Mouse (Mus musculus): ENCODE data around the gene Dync2li1. TPM values are rescaled to one million over a fixed set of nuclear protein-coding genes. Genes with fewer than 3 reads are reported as not detected.
A peak's percentile ranks its signal among the peaks of the same experiment; 100 is the strongest.

Gene Dync2li1
- polyA plus RNA-seq, 1 experiment from 2014 or later, result 31.9 TPM

DNA sequence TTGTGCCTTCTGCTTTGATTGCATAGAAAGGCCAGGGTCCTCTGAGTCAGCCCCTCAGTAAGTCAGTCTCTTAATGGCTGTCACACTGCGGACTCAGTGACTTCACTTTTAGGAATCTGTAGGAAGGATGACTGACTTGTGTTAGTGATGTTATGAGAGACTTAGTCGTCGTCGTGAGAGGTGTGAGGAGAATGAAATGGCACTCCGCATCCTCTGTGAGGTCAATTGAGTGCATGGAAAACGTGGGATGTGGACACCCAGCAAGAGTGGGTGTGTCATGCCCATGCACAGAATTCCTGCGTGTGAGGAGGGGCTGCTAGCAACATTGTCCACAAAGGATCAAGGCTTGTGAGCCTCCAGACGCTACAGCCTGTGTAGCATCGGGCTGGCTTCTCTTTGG lies 2.3 kb downstream of the Dync2li1 start:
- Histone ChIP-seq H3K4me1 (ENCODE audit: control insufficient read depth, insufficient read depth, low read length) (peaks cover 7% of the 10 kb centered on the region; the same call in 1 of the 2 replicates), H3K27ac (replicated peaks; ENCODE audit: low read depth, low read length) (no peak overlapping the region), H3K9me3 (ENCODE audit: control insufficient read depth, low read length) (no peaks in the 10 kb centered on the region), H3K36me3 (ENCODE audit: control insufficient read depth, insufficient read depth, low read length) (no peaks in the 10 kb centered on the region; the same call in 1 of the 2 replicates), H3K27me3 (ENCODE audit: control insufficient read depth, insufficient read depth, low read length) (no peaks in the 10 kb centered on the region), H3K4me2 (ENCODE audit: low read length) (no peak overlapping the region), H3K4me3 (replicated peaks; ENCODE audit: low read depth, low read length) (no peak overlapping the region), H3K9ac (replicated peaks; ENCODE audit: low read length) (no peak overlapping the region)
- DNase-seq (no peak), ATAC-seq (ENCODE audit: low FRiP score, low TSS enrichment) (no peak)
- WGBS, result 85% methylated on average over 9 of the region's 9 CpGs

DNA sequence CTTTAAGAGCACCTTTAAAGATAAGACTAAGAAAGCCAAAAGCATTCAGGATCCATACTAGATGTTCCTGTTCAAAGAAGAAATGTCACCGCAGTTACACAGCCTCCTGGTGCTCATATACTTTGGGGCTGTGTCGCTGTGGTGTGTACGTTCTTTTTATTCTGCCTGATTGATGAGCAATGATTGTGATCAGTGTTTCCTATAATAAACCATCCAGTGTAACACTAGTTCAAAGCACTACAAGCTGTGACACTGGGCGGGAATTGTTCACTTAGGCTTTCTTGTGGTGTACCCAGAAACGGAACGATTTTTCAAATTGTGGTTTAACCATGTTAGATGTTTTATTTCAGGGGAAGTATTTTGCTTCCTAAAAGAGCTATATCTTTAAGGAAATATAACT lies 5.5 kb downstream of the Dync2li1 start:
- Histone ChIP-seq H3K27me3 (ENCODE audit: control insufficient read depth, insufficient read depth, low read length) (no peaks in the 10 kb centered on the region), H3K4me2 (ENCODE audit: low read length) (no peak overlapping the region), H3K4me1 (ENCODE audit: control insufficient read depth, insufficient read depth, low read length) (peaks cover 5% of the 10 kb centered on the region; the same call in 1 of the 2 replicates), H3K36me3 (ENCODE audit: control insufficient read depth, insufficient read depth, low read length) (no peaks in the 10 kb centered on the region; the same call in 1 of the 2 replicates), H3K9ac (replicated peaks; ENCODE audit: low read length) (no peak overlapping the region), H3K27ac (replicated peaks; ENCODE audit: low read depth, low read length) (no peak overlapping the region), H3K4me3 (replicated peaks; ENCODE audit: low read depth, low read length) (no peak overlapping the region), H3K9me3 (ENCODE audit: control insufficient read depth, low read length) (no peaks in the 10 kb centered on the region)
- DNase-seq (no peak), ATAC-seq (ENCODE audit: low FRiP score, low TSS enrichment) (no peak)
- WGBS, result 96% methylated on average over 6 of the region's 6 CpGs

DNA sequence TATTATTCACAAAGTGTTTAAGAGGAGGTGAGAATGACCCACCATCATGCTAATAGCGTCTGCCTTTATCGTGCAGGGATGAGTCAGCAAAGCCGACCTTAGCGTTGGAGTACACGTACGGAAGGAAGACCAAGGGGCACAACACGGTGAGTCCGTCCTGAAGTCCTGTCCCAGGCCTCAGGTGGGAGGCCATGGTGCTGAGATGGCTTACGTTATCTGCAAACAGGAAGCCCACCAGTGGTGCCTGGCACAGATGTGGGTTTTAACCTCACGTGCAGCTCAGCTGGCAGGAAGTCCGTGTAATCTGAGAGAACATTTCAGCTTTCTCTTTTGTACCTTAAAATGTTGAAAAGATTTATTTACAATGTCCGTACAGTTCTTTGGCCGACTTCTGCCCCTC lies 7.1 kb downstream of the Dync2li1 start:
- H3K4me1 ChIP-seq (ENCODE audit: control insufficient read depth, insufficient read depth, low read length), result no peaks in the 10 kb centered on the region
- no peak overlapping the region for H3K9ac ChIP-seq (replicated peaks; ENCODE audit: low read length)
- no peak overlapping the region for H3K4me3 ChIP-seq (replicated peaks; ENCODE audit: low read depth, low read length)
- no peak for DNase-seq
- ATAC-seq (ENCODE audit: low FRiP score, low TSS enrichment), result no peak
- H3K27me3 ChIP-seq (ENCODE audit: control insufficient read depth, insufficient read depth, low read length), result no peaks in the 10 kb centered on the region
- 90% methylated on average over 13 of the region's 13 CpGs for WGBS
- no peaks in the 10 kb centered on the region for H3K9me3 ChIP-seq (ENCODE audit: control insufficient read depth, low read length)
- no peak overlapping the region for H3K27ac ChIP-seq (replicated peaks; ENCODE audit: low read depth, low read length)
- H3K4me2 ChIP-seq (ENCODE audit: low read length), result no peak overlapping the region
- H3K36me3 ChIP-seq (ENCODE audit: control insufficient read depth, insufficient read depth, low read length), result no peaks in the 10 kb centered on the region; the same call in 1 of the 2 replicates

- Histone ChIP-seq H3K4me2 (ENCODE audit: low read length) (no peak overlapping the region), H3K4me3 (replicated peaks; ENCODE audit: low read depth, low read length) (no peak overlapping the region), H3K9me3 (ENCODE audit: control insufficient read depth, low read length) (no peaks in the 10 kb centered on the region), H3K9ac (replicated peaks; ENCODE audit: low read length) (no peak overlapping the region), H3K36me3 (ENCODE audit: control insufficient read depth, insufficient read depth, low read length) (no peaks in the 10 kb centered on the region; the same call in 1 of the 2 replicates), H3K27me3 (ENCODE audit: control insufficient read depth, insufficient read depth, low read length) (no peaks in the 10 kb centered on the region), H3K27ac (replicated peaks; ENCODE audit: low read depth, low read length) (no peak overlapping the region), H3K4me1 (ENCODE audit: control insufficient read depth, insufficient read depth, low read length) (no peaks in the 10 kb centered on the region)
- WGBS, result 31% methylated on average over 8 of the region's 8 CpGs
- DNase-seq, result peak; percentile 36
- no peak for ATAC-seq (ENCODE audit: low FRiP score, low TSS enrichment)
These were observed 10.0 kb downstream of the Dync2li1 start for GRCm38 (mm10) chr17:84636328-84636727.

DNA sequence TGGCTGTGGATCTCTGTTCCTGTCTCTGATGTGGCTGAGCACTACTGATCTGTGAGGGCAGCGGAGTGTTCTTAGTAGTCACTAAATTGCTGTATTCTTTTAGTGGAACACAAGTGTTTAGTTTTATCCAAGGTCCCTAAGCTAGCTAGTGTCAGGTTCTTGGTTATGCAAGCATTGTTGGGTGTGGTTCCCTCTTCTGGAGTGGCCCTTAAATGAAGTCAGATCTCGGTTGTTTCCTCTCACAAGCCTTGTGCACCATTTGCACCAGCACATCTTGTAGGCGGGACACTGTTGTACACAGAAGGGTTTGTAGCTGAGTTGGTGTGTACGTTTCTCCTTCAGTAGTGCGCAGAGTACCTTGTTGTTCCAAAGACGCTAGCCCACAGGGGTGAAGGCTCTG lies 11.7 kb downstream of the Dync2li1 start:
- H3K27ac ChIP-seq (replicated peaks; ENCODE audit: low read depth, low read length), result no peak overlapping the region
- H3K27me3 ChIP-seq (ENCODE audit: control insufficient read depth, insufficient read depth, low read length), result no peaks in the 10 kb centered on the region
- no peaks in the 10 kb centered on the region for H3K4me1 ChIP-seq (ENCODE audit: control insufficient read depth, insufficient read depth, low read length)
- no peak overlapping the region for H3K4me2 ChIP-seq (ENCODE audit: low read length)
- ATAC-seq (ENCODE audit: low FRiP score, low TSS enrichment), result no peak
- H3K9me3 ChIP-seq (ENCODE audit: control insufficient read depth, low read length), result no peaks in the 10 kb centered on the region
- no peaks in the 10 kb centered on the region for H3K36me3 ChIP-seq (ENCODE audit: control insufficient read depth, insufficient read depth, low read length)
- no peak for DNase-seq
- no peak overlapping the region for H3K9ac ChIP-seq (replicated peaks; ENCODE audit: low read length)
- H3K4me3 ChIP-seq (replicated peaks; ENCODE audit: low read depth, low read length), result no peak overlapping the region
- WGBS, result 95% methylated on average over 6 of the region's 6 CpGs

DNA sequence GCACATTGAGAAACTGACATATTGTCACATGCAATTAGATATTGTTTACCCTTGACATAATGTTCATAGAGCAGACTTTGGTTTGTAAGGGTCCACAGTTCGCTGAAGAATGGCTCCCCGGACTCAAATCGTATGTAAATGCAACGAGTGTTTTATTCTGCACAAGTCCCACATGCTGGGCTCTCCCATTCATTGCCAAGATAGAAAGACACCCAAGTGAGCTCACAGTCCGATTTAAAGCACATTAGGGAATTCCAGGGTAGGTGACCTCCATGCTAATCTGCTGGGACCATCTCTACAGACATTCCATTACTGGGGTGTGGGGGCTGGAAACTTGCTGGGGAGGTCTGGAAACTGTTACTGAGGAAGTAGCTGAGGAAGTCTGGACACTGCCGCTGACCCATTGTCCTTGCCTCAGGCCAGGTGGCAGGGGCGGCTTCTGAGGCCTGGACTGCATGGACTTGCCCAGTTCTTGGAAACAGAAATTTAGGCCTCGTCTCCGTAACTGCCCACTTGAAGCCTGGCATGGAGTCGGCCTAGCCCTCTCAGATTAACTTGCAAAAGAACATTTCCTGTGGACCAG lies 13.6 kb downstream of the Dync2li1 start:
- Histone ChIP-seq H3K9ac (replicated peaks; ENCODE audit: low read length) (no peak overlapping the region), H3K27me3 (ENCODE audit: control insufficient read depth, insufficient read depth, low read length) (no peaks in the 10 kb centered on the region), H3K4me3 (replicated peaks; ENCODE audit: low read depth, low read length) (no peak overlapping the region), H3K9me3 (ENCODE audit: control insufficient read depth, low read length) (no peaks in the 10 kb centered on the region), H3K27ac (replicated peaks; ENCODE audit: low read depth, low read length) (no peak overlapping the region), H3K36me3 (ENCODE audit: control insufficient read depth, insufficient read depth, low read length) (no peaks in the 10 kb centered on the region), H3K4me2 (ENCODE audit: low read length) (no peak overlapping the region), H3K4me1 (ENCODE audit: control insufficient read depth, insufficient read depth, low read length) (no peaks in the 10 kb centered on the region)
- ATAC-seq (ENCODE audit: low FRiP score, low TSS enrichment), result no peak
- 60% methylated on average over 10 of the region's 10 CpGs for WGBS
- DNase-seq, result no peak

- Histone ChIP-seq H3K4me3 (replicated peaks; ENCODE audit: low read depth, low read length) (no peak overlapping the region), H3K9ac (replicated peaks; ENCODE audit: low read length) (no peak overlapping the region), H3K27me3 (ENCODE audit: control insufficient read depth, insufficient read depth, low read length) (no peaks in the 10 kb centered on the region), H3K36me3 (ENCODE audit: control insufficient read depth, insufficient read depth, low read length) (no peaks in the 10 kb centered on the region), H3K4me1 (ENCODE audit: control insufficient read depth, insufficient read depth, low read length) (no peaks in the 10 kb centered on the region), H3K4me2 (ENCODE audit: low read length) (no peak overlapping the region), H3K27ac (replicated peaks; ENCODE audit: low read depth, low read length) (no peak overlapping the region), H3K9me3 (ENCODE audit: control insufficient read depth, low read length) (no peaks in the 10 kb centered on the region)
- ATAC-seq (ENCODE audit: low FRiP score, low TSS enrichment), result no peak
- peak; percentile 50 for DNase-seq
- 33% methylated on average over 3 of the region's 3 CpGs for WGBS
These were observed 15.6 kb downstream of the Dync2li1 start for GRCm38 (mm10) chr17:84641893-84642292.

GRCm38 (mm10) chr17:84642324-84642723 lies 16.0 kb downstream of the Dync2li1 start:
- DNase-seq, result no peak
- no peak for ATAC-seq (ENCODE audit: low FRiP score, low TSS enrichment)
- H3K36me3 ChIP-seq (ENCODE audit: control insufficient read depth, insufficient read depth, low read length), result no peaks in the 10 kb centered on the region
- no peak overlapping the region for H3K4me3 ChIP-seq (replicated peaks; ENCODE audit: low read depth, low read length)
- no peak overlapping the region for H3K9ac ChIP-seq (replicated peaks; ENCODE audit: low read length)
- H3K4me2 ChIP-seq (ENCODE audit: low read length), result no peak overlapping the region
- 92% methylated on average over 9 of the region's 9 CpGs for WGBS
- no peaks in the 10 kb centered on the region for H3K27me3 ChIP-seq (ENCODE audit: control insufficient read depth, insufficient read depth, low read length)
- H3K4me1 ChIP-seq (ENCODE audit: control insufficient read depth, insufficient read depth, low read length), result no peaks in the 10 kb centered on the region
- H3K9me3 ChIP-seq (ENCODE audit: control insufficient read depth, low read length), result no peaks in the 10 kb centered on the region
- H3K27ac ChIP-seq (replicated peaks; ENCODE audit: low read depth, low read length), result no peak overlapping the region

DNA sequence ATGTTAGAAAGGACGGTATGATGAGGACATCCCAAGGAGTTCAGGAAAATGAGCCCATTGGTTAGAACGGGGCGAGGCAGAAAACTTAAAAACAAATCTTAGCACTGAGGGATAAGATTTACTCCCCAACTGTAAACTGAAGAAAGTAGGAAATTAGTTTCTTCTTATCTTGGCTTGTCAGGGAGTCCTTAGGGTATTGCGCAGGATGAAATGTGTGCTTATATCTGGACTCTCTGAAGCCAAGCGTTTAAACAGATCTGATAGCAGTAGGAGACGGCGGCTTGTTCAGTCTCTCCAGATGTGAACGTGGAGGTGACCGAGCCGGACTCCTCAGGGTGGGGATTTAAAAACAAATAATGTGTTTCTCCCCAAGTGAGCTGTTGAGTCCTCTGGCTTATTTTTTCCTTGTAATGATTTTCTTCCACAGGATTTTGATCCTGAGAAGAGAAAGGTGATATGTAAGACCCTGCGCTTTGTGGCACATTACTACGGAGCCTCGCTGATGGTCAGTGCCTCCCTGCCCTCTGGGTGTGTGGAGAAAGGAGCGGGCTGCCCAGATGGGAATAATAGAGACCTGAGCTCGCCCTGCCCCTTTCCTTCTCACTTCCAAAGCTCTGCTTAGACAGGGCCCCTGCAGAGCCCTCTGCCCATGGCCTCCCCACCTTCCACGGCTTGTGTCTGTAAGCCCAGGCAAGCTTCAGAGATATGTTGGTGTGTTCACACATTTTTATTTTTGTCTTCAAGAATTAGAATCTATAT lies 18.2 kb downstream of the Dync2li1 start:
- Histone ChIP-seq H3K4me1 (ENCODE audit: control insufficient read depth, insufficient read depth, low read length) (no peaks in the 10 kb centered on the region), H3K4me2 (ENCODE audit: low read length) (no peak overlapping the region), H3K36me3 (ENCODE audit: control insufficient read depth, insufficient read depth, low read length) (0 out of 2 replicates have a peak, but pooled peaks cover 4% of the 10 kb centered on the region), H3K27me3 (ENCODE audit: control insufficient read depth, insufficient read depth, low read length) (no peaks in the 10 kb centered on the region), H3K9me3 (ENCODE audit: control insufficient read depth, low read length) (no peaks in the 10 kb centered on the region), H3K9ac (replicated peaks; ENCODE audit: low read length) (no peak overlapping the region), H3K27ac (replicated peaks; ENCODE audit: low read depth, low read length) (peak overlapping the region; percentile 52; the same call in 1 of the 2 replicates), H3K4me3 (replicated peaks; ENCODE audit: low read depth, low read length) (no peak overlapping the region)
- ATAC-seq (ENCODE audit: low FRiP score, low TSS enrichment) (no peak), DNase-seq (peak; percentile 19)
- WGBS, result 50% methylated on average over 16 of the region's 16 CpGs
